Mouse (Mus musculus) frontal cortex, postnatal 10 days (tissue): Measurements from ENCODE around the gene Fbxo48.

Source experiments
- DNase-seq, 2 experiments: peaks; one replicate each; pipeline ENCODE4 v3.0.0; 2022; ENCODE audit warnings: low spot score in 2 of 2, mixed read lengths in 1 of 2

Fbxo48 gene

GRCm38 (mm10) chr11:16950976-16951760 is at the start of gene Fbxo48:
Gene Fbxo48 (plus strand): TSS chr11:16951375.
- peak; percentile 93 to 95 for DNase-seq

GRCm38 (mm10) chr11:16904302-16905011 is 46.7 kb upstream of the Fbxo48 start:
- DNase-seq = peak in 1 of 2 experiments; percentile 11

DNA sequence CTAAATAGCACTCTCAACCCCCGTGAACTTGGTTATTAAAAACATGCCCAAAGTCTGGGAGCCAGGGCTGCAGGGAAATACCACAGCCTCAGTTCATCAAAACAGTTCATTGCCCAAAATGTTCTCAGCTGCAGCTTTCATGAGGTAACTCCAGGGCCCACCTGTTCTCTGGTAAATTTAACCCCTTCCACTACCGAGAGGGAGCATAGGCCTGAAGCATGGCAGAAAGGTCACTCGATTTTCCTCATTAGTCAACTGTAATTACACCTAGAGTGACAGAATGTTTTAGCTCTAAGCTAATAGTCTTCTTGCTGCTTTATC is 46.2 kb upstream of the Fbxo48 start:
- DNase-seq = no peak

DNA sequence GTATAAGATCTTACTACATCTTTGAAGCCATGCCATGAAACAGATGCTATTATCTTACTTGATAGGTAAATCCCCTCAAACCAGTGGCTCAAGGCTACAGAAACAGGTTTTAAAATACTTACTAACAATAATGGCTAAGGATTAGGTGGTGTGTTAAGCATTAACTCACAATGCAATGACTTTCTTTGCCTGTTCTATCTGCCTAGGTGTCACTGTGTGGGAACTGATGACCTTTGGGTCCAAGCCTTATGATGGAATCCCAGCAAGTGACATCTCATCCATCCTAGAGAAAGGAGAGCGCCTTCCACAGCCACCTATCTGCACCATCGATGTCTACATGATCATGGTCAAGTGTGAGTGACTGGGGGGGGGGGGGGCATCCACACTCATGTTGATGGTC is 44.6 kb upstream of the Fbxo48 start:
- DNase-seq = no peak

DNA sequence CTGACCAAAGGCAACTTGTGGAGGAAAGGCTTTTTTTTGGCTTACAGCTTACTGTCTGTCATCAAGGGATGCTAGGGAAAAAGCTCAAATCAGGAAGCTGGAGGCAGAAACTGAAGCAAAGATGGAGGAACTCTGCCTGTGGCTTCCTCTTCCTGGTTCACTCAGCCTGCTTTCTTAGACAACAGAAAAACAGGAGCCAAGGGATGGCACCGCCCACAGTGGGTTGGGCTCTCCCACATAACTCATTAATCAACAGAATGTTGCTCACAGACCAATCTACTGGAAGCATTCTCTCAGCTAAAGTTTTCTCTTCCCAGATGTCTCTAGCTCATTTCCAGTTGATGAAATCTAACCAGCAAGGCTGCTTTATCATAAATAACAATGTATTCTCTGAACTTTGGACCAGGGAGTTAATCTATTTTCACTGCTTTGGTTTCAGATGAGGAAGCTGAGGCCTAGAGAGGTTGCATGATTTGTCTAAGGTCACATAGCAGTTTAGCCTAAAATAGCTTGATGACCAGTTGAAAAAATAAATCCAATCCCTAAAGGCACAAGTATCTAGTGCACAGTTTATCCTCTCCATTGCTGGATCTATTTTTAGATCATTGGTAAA is 43.6 kb upstream of the Fbxo48 start:
- DNase-seq = no peak

- no peak for DNase-seq
These were observed 36.4 kb upstream of the Fbxo48 start for GRCm38 (mm10) chr11:16914756-16915155.

DNA sequence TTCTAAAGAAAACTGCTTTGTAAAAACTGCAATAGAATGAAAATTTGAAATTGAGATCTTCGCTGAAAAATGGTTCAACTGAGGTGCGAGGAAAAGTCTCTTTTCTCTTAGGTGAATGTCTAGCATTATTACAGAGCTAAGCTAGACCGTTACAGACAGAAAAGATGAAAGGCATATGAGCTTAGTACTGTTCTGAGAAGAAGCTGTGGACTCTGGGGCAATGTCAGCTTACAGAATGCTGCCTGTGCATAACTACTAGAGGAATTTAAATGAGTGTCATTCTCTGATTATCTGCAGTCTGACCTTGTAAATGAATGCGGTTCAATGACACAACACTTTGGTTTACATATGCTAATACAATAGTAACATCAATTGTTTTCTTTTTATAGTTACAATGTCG is 35.3 kb upstream of the Fbxo48 start:
- no peak for DNase-seq

DNA sequence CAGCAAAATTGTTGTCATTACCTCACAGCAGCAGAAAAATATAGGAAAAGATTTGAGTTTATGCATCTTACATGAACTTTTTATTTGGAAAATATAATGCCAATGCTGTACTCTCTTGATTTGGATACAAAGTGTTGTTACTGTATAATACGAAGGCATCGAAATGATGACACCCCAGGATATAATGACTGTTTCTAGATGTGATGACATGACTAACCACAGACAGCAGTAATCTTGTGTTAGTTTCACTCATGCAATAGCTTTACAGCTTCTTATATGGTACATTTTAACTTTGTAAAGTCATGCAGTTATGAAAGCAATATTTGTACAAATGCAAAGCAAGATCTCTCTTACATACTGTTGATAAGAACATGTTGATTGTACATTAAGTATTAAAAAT is 33.7 kb upstream of the Fbxo48 start:
- no peak for DNase-seq

- DNase-seq = no peak
These were observed 19.0 kb upstream of the Fbxo48 start for GRCm38 (mm10) chr11:16932159-16932558.

DNA sequence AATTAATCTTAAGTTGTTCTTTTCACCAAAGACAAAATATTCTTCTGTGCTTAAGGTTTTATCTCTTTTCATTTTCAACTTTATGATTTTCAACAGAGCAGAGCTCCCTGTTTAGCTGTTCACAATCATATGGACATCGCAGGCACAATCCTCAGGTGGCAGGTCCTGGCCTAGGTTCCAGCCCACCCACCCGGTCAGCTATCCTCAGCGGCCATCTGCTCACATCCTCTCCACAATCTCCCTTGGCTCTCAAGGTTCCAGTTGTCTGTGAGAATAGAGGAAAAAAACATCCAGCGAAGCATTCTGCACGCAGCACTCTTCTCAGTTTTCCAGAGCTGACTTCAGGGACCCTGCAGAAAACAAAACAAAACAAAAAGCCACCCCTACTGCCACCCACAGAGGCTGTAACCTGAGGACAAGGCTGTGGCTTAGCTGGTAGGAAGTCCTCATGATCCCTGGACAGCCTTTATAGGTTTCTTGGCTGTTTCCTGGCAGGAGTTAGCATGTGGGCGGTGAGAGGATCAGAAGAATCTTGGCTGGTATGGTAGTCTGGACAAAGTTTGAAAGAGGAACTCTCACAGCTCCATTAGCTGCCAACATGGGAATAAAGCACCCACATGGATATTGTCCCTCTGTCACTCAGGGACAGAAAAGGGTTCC is 15.5 kb upstream of the Fbxo48 start:
- no peak for DNase-seq

GRCm38 (mm10) chr11:16941103-16941793 is 9.9 kb upstream of the Fbxo48 start:
- DNase-seq = no peak

- no peak for DNase-seq
These were observed 9.2 kb upstream of the Fbxo48 start for GRCm38 (mm10) chr11:16941973-16942452.

- DNase-seq = no peak
These were observed 8.2 kb upstream of the Fbxo48 start for GRCm38 (mm10) chr11:16943016-16943415.

GRCm38 (mm10) chr11:16948756-16949155 is 2.4 kb upstream of the Fbxo48 start:
- DNase-seq = no peak

DNA sequence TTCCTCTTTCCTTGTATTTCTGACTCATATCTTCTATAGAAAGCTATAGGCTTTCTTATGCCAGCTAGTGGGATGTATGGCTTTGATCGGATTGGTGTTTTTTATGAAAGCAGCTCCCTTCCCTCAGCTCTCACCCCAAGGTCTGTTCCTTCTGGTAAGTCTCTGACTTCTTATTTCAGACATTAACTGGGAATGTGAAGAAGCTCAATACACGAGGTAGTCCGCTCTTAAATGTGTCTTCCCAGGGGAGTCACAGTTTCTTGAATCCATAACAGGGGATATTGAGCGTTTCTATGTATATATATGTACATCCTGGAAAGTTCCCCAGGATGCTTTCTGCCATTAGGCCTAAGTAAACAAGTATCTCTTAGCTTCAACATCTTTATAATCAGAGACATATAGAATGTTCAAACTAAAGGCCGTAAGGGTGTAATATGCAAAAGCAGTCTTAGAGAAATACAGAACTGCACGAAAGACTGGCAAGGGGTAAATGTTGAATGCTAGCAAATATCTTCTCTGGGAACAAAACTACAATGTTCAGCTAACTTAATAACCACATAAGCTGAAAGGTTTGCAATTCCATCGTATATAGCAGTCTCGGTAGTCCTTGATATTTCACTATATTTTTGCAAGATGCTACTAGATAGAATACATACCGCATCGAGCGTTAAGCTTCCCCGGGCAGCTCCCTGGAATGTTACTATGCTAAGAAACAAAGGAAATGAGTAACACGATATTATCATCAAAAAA is 774 bp upstream of the Fbxo48 start:
- no peak for DNase-seq

DNA sequence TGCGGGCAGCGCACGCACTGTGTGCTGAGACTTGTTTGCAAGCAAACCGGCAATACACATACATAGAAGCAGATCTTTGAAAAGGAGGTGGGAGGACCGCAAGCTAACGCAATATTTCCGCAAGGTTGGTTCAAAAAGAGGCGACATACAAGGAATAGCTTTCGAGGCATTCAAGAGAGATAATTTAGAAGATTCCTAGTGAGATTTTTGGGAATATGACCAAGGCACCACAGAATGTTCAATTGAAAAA is 511 bp downstream of the Fbxo48 start:
- no peak for DNase-seq

DNA sequence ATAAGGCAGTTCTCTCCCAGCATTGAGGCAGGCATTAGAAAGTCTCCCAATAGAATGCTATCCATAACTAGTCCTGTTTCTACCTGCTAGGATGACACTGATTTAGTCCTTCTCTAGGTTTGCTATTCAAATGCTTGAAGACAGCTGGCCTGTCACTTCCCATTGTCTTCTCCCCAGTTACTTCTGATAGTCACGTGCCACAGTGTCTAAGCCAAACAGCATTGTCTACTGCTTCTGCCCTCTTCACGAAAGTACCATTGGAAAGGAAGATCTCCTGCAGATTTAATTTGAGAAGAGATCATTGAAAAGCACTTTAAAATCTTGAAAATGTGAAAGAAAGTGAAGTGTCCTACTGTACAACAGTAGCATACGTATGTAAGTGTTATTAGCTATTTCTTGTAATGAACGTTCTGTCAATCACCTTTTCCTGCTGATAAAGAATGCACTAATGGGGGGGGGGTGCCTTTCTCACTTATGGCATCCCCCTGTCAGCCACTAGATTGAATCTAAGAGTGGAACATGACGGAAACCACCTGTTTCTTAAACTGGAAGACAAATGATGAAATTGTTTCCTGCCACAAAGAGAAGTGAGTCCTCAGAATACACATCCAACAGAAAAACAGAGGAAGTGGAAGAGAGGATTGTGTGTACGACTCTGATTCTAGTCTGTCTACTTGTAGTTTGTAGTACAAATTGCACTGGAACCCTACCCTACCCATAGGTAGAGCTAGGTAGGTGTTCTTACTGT is 5.1 kb downstream of the Fbxo48 start:
- DNase-seq = no peak

GRCm38 (mm10) chr11:16957030-16957429 is 5.9 kb downstream of the Fbxo48 start:
- DNase-seq = no peak

DNA sequence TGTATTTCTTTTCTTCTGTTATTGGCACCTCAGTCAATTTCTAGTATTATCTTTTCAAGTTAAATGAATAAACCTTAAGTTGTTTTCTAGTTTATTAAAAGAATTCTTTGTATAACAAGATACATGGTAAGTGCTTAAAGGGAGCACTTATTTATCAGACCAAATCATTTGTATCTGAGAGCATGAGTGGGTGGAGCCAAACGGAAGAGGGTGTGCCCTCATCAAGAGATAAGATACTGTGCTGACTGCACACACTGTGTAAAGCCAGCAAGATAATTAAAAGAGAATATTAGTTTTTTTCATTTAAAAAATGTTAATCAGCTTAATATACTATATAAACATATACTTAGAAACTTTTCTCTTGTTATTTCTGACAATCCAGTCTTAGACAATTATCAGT is 7.3 kb downstream of the Fbxo48 start:
- DNase-seq = no peak

DNA sequence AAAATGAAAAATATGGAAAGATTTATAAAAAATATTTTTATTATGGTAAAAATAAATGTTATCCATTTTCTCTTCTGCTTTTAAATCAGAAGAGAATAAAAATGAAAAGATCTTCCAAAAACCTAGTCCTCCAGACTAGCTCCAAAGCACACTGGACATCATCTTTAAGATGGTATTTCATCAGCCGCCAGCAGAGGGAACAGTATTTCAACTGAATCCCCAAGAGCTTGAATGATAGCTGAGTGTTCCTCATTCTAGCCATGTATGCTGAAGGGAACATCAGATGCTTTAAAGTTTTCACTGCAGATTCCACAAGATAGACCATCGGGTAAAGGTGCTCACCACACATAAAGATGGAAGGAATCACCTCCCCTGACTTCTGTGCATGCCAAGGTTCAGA is 16.6 kb downstream of the Fbxo48 start:
- peak in 1 of 2 experiments; percentile 25 for DNase-seq

GRCm38 (mm10) chr11:16969650-16970049 is 18.5 kb downstream of the Fbxo48 start:
- DNase-seq = no peak
